Mouse (Mus musculus) cerebellum, adult 8-10 months (tissue): ENCODE measurements around the gene Dmp1.

Experiments used
- DNase-seq: peaks from one replicate; pipeline ENCODE4 v3.0.0; 2022

The Dmp1 gene

DNA sequence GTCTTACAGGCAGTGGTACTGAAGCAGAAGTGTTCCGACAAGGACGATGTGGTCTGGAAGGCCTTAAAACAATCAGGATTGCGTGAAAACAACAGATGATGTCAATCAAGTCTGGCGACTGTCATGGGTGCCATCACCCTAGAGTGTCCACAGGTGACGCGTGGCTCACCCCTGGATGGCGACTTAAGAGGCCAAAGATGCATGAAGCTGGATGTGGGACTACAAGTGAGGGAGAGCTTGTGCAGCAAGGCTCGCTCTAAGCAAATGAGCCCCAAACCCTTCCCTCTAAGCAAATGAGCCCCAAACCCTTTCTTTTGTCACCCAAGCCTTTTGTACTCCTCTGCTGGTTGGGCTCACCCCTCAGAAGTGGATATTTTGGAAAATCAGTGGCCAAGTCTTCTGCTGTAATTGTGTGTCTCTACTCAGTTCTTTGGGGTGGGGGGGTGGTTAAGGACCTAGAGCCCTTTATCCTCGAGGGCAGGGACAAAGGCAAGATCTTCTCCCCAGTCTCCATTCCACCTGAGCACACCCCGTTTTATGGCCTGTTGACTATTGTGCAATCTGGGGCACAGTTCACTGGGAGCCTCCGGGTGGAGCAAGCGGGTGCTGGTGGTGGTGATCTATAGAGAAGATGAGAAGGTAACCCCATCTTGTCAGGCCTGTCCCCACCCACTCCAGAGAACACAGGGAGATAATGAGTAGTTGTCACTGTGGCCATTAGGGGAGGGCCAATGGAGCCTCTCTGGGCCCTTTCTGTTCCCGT lies 60.8 kb downstream of the Dmp1 start:
- DNase-seq, result no peak
